Mouse (Mus musculus) CD8-positive naive resting alpha-beta T cell, adult 2 months (primary cell): ENCODE measurements around the gene Usp26.

Experiments used
- DNase-seq, 2 experiments: peaks; one replicate each; pipeline ENCODE4 v3.0.0; 2022; ENCODE audit warnings: low read depth in 2 of 2, low spot score in 2 of 2

Gene Usp26

GRCm38 (mm10) chrX:51801133-51801532 is at the start of gene Usp26:
TSS of gene Usp26 (minus strand) at chrX:51801233.
- no peak for DNase-seq

GRCm38 (mm10) chrX:51814466-51815247 is 13.6 kb upstream of the Usp26 start:
- no peak for DNase-seq

- no peak for DNase-seq
Observed at GRCm38 (mm10) chrX:51767457-51767856, 33.6 kb downstream of the Usp26 start.

GRCm38 (mm10) chrX:51736450-51736849 is 64.6 kb downstream of the Usp26 start:
- peak in 1 of 2 experiments; percentile 13 for DNase-seq

GRCm38 (mm10) chrX:51714086-51714745 is 86.8 kb downstream of the Usp26 start:
- no peak for DNase-seq

GRCm38 (mm10) chrX:51712996-51713395 is 88.0 kb downstream of the Usp26 start:
- no peak for DNase-seq
